In genomic region chr13:100436556-100437163, GRCm38 (mm10) we compare ENCODE assay signal across 15 mouse cellular contexts. TPM values are rescaled to one million over a fixed set of nuclear protein-coding genes. Genes with fewer than 3 reads are reported as not detected.
"Had no signal": no experiment of that assay in that cellular context is flagged by ENCODE, and none has a peak within 500 bp of the region (broad histone marks: within the 10 kb centered on the region; RNA-seq: fewer than 3 reads in every experiment).

No protein-coding gene starts in this region.

RNA-seq across cellular contexts. Expression of gene Naip1, which starts 16.0 kb away (rescaled TPM):
- total RNA-seq: gastrocnemius, adult 2 months; gastrocnemius, postnatal 10 days; gastrocnemius, postnatal 25 days; hematopoietic stem cell, adult 5-6 weeks had no signal
- polyA plus RNA-seq: heart, adult 2 months; heart, embryonic 11.5 days; heart, embryonic 13.5 days; heart, embryonic 15.5 days; heart, postnatal 0 days; hindbrain, embryonic 11.5 days; kidney, embryonic 15.5 days; kidney, postnatal 0 days; limb, embryonic 11.5 days; limb, embryonic 15.5 days; liver, embryonic 12.5 days had no signal
